Mouse (Mus musculus) ES-Bruce4 (cell line): ENCODE results near the gene Ifi47. TPM values are rescaled to one million over a fixed set of nuclear protein-coding genes. Genes with fewer than 3 reads are reported as not detected.
"Not testable (repeated sequence)": the region's sequence is repeated elsewhere in the genome, so short reads cannot be mapped to it uniquely, and the experiment has no call there.

Source experiments
- H3K27ac ChIP-seq: 2 replicates; pipeline ENCODE4 v1.5.1; 2012; ENCODE audit warnings: low read length, inconsistent platforms; ENCODE audit not compliant: insufficient read depth
- H3K27me3 ChIP-seq: 2 replicates; pipeline ENCODE4 v1.6.1; 2012; ENCODE audit warnings: mild to moderate bottlenecking, low read length, inconsistent platforms; ENCODE audit not compliant: control insufficient read depth, poor library complexity, insufficient read depth, severe bottlenecking
- H3K36me3 ChIP-seq: 2 replicates; pipeline ENCODE4 v1.6.1; 2012; ENCODE audit warnings: inconsistent platforms, mild to moderate bottlenecking, low read length, moderate library complexity; ENCODE audit not compliant: control insufficient read depth, poor library complexity, insufficient read depth, severe bottlenecking
- H3K4me1 ChIP-seq: one replicate; pipeline ENCODE4 v1.8.1; 2011; ENCODE audit warnings: low read length; ENCODE audit not compliant: control insufficient read depth, insufficient read depth
- H3K4me3 ChIP-seq: 2 replicates; pipeline ENCODE4 v1.5.1; 2011; ENCODE audit warnings: low read depth, mild to moderate bottlenecking, low read length
- H3K9ac ChIP-seq: 2 replicates; pipeline ENCODE4 v1.6.1; 2012; ENCODE audit warnings: low read depth, mild to moderate bottlenecking, inconsistent platforms; ENCODE audit not compliant: poor library complexity, severe bottlenecking
- H3K9me3 ChIP-seq: replicated peaks from 2 replicates; pipeline ENCODE4 v1.6.1; 2012; ENCODE audit warnings: mild to moderate bottlenecking, low read length, inconsistent platforms; ENCODE audit not compliant: control insufficient read depth, poor library complexity, insufficient read depth, severe bottlenecking
- polyA plus RNA-seq: library from polyadenylated mRNA; stranded (reverse); fragments of >200 nt; gene quantifications from 2 replicates; pipeline ENCODE4 v1.2.4, GENCODE M21; 2011; ENCODE audit warnings: low read depth; ENCODE audit not compliant: missing spikeins, insufficient read depth, insufficient read length

Gene Ifi47
- not detected in 2 replicates for polyA plus RNA-seq

DNA sequence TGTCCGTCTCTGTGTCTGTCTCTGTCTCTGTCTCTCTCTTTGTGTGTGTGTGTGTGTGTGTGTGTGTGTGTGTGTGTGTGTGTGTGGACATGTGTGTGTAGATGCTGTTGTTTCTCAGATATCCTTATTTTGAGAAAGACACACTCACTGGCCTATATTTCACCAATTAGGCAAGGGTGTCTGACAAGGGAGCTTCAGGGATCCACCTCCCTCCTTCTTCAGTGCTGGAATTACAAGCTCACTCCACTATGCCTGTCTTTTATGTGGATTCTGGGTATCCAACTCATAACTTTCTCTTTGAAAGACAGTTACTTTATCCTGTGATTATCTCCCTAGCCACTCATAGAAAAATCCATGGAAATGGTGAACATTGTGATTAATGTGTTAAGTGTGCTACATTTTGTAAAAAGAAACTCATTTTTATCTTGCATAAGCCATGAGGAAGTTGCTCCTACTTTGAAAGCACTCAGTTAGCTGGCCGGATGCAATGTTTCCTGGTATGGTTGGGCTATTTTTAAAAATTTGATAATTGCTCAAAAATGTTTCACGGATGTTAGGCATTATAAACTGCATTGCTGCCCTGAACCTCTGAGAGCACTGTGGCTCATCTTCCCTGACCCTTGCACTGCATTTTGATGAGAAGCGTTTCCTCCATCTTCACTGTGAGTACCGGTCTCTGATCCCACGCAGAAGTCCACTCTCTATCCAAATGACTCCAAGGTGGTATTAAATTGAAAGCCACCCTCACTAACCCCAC lies at the start of gene Ifi47:
TSS of gene Ifi47 (plus strand) at position 587 of the 757 bp plus-strand sequence.
- not testable (repeated sequence) for H3K9ac ChIP-seq, H3K9me3 ChIP-seq, H3K4me1 ChIP-seq, H3K27me3 ChIP-seq, H3K4me3 ChIP-seq, H3K36me3 ChIP-seq, H3K27ac ChIP-seq

DNA sequence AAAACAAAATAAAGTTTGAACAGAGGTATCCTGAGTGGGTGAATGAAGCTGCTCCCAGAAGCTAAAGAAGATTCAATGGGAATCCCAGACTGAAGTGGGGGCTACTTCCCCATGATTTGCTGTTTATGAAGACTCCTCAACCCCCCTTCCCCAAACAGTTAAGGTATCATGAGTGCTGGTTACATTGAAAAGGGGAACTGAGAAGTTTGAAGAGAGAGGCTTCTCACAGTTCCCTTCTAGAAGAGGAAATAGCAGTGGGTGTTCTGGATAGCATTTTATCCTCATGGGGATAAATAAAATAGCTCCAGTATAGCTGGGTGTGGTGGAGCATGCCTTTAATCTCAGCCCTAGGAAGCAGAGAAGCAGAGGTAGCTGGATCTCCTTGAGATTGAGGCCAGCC lies 26.3 kb upstream of the Ifi47 start:
- not testable (repeated sequence) for H3K9ac ChIP-seq, H3K27me3 ChIP-seq, H3K4me1 ChIP-seq, H3K27ac ChIP-seq, H3K36me3 ChIP-seq, H3K4me3 ChIP-seq, H3K9me3 ChIP-seq

DNA sequence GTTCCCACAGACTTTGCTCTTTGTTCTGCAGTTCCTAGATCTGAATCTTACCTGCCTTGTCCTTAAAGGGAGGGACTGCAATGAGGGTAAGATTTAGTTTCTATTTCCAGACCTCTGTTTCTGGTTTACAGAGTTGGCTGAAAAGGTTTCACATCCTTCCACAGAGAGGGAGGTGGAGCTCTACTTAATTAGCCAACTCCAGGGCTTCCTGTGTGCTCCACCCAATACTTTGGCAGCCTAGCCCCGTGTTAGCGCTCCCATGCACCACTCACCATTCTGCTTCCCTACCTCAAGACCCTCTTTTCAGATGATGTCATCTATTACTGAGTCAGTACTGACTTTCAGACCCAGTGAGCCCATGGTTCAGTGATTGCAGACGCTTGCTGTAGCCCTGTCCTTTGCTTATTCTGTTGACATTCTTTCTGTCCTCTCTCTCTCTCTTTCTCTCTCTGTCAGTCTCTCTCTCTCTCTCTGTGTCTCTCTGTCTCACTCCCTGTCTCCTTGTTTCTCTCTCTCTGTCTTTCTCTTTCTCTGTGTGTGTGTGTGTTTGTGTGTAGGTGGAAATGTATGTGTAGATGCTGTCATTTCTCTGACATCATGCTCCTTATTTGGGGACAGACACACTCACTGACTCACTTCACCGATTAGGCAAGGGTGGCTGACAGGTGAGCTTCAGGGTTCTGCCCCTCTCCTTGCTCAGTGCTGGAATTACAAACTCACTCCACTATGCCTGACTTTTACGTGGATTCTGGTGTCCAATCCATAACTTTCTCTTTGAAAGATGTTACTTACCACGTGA lies 25.1 kb upstream of the Ifi47 start, which contains the start of gene 9930111J21Rik2:
TSS of gene 9930111J21Rik2 (minus strand) at position 150 of the 799 bp plus-strand sequence.
- H3K27me3 ChIP-seq, H3K27ac ChIP-seq, H3K4me1 ChIP-seq, H3K4me3 ChIP-seq, H3K9ac ChIP-seq, H3K9me3 ChIP-seq, H3K36me3 ChIP-seq: not testable (repeated sequence)

DNA sequence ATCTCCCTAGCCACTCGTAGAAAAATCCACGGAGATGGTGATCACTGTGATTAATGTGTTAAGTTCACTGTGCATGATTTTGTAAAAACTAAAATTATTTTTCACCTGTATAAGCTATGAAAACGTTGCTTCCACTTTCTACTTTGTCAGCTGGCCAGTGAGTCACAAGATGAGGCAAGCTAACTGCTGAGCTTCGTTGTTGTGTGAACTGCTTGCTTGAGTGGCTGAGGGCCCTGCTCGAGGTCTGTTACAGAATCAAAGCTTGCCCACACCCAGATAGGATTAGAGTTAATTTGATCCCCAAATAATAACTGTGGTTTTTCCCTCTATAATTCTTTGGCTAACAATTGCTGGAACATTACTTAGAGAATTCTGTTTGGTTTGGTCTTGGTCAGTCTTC lies 24.5 kb upstream of the Ifi47 start:
- not testable (repeated sequence) for H3K9me3 ChIP-seq, H3K27me3 ChIP-seq, H3K9ac ChIP-seq, H3K4me3 ChIP-seq, H3K4me1 ChIP-seq, H3K36me3 ChIP-seq, H3K27ac ChIP-seq

DNA sequence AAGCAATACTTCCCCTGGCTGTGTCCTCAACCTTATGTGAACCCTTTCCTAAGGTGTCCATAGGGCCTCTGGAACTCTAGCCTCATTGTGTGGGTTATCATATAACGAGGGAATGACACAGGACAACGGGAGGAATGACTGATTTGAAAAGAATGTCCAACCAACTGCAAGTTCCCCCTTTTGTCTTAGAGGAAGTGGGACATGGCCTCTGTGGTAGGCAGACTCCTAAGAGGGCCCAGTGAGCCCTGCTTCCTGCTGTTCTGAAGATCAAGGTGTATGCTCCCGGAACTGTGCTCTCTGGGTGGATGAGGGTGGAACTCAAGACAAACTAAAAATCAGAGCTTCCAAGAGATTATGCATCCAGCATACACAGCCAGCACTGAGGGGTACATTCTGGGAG lies 16.3 kb upstream of the Ifi47 start:
- not testable (repeated sequence) for H3K27ac ChIP-seq, H3K36me3 ChIP-seq, H3K4me1 ChIP-seq, H3K9ac ChIP-seq, H3K4me3 ChIP-seq, H3K27me3 ChIP-seq, H3K9me3 ChIP-seq

DNA sequence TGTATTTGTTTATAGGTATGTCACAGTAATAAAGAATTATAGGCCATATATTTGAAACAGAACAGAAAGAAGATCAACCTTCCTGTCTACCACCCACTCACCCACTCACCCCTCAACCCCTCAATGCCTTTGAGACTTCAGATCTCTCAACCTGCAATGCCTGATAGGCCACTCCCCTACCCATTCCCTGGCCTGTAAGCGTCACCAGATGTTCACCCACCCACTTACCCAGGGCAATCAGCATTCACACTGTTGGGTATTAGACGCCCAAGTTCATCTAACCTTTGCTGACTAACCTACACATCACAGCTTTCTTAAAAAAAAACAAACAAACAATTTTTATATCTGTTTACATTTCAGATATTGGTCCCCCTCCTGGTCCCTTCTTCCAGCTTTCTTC lies 14.5 kb upstream of the Ifi47 start:
- H3K4me1 ChIP-seq, H3K36me3 ChIP-seq, H3K4me3 ChIP-seq, H3K27ac ChIP-seq, H3K27me3 ChIP-seq, H3K9me3 ChIP-seq, H3K9ac ChIP-seq: not testable (repeated sequence)

DNA sequence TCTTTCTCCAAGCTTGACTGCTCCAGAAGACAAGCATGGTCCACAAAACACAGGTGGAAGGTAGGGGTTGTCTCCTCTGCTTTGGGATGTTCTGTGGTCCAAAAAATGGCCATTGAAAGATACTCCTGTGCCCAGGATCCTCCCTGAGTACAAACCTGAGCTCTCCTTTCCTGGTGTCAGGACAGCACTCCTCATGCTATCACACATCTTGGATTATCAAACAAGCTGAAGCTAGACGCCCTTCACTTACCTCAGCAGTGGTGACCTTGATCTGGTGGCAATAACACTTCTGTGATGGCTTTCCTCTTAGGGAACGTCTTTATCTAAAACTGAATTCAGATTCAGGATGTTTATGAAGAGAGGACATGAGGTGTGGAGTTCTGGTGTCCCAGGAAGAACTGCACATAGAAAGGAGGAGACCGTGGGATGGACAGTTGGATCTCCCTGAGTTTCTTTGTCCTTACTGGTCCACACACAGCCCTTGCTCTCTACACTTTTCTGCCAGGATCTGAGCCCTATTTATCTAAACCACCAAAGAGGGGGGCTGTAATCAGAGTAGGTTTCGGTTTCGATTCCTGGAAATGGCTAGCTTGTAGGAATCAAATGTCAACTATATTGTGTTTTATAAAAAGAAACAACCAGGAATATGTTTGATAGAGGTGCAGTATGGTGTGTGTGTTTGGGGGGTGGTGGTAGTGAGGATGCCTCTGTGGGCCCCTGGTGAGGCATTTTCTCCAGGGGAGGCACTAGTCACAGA lies 12.5 kb upstream of the Ifi47 start, which contains the start of gene Tgtp2:
TSS of gene Tgtp2 (minus strand) at position 494 of the 757 bp plus-strand sequence.
- not testable (repeated sequence) for H3K9me3 ChIP-seq, H3K27me3 ChIP-seq, H3K4me3 ChIP-seq, H3K36me3 ChIP-seq, H3K9ac ChIP-seq, H3K27ac ChIP-seq, H3K4me1 ChIP-seq
